Mouse (Mus musculus) small intestine, adult 2 months (tissue): ENCODE measurements around the gene Agxt2. TPM values are rescaled to one million over a fixed set of nuclear protein-coding genes. Genes with fewer than 3 reads are reported as not detected.

ENCODE experiments used
- H3K27ac ChIP-seq: fragments of 200-500 bp; 2 replicates; pipeline ENCODE4 v1.5.1; 2012; ENCODE audit warnings: low read depth, low read length, control low read depth, inconsistent platforms; ENCODE audit not compliant: insufficient read depth
- H3K27me3 ChIP-seq: fragments of 200-500 bp; 2 replicates; pipeline ENCODE4 v1.6.1; 2012; ENCODE audit warnings: mild to moderate bottlenecking, moderate library complexity, low read length, inconsistent platforms; ENCODE audit not compliant: control insufficient read depth, insufficient read depth
- H3K36me3 ChIP-seq: fragments of 200-500 bp; 2 replicates; pipeline ENCODE4 v1.6.1; 2012; ENCODE audit warnings: mild to moderate bottlenecking, low read length, control low read depth, inconsistent platforms; ENCODE audit not compliant: control insufficient read depth, insufficient read depth
- H3K4me1 ChIP-seq: fragments of 200-500 bp; 2 replicates; pipeline ENCODE4 v1.6.1; 2012; ENCODE audit warnings: low read length, inconsistent platforms, mixed read lengths; ENCODE audit not compliant: control insufficient read depth, insufficient read depth, insufficient read length
- H3K4me3 ChIP-seq: fragments of 200-500 bp; 2 replicates; pipeline ENCODE4 v1.5.1; 2012; ENCODE audit warnings: low read depth, mild to moderate bottlenecking, control low read depth, inconsistent platforms, low read length, moderate library complexity
- CTCF ChIP-seq: fragments of 200-500 bp; IDR thresholded peaks from 2 replicates; pipeline ENCODE4 v1.5.1; 2012; ENCODE audit warnings: low read depth, mild to moderate bottlenecking, control low read depth, inconsistent platforms, low read length, moderate library complexity, mixed read lengths; ENCODE audit not compliant: insufficient replicate concordance, insufficient read length; ENCODE audit errors: extremely low read depth
- POLR2A ChIP-seq: fragments of 200-500 bp; IDR thresholded peaks from 2 replicates; pipeline ENCODE4 v1.6.1; 2012; ENCODE audit warnings: low read depth, mild to moderate bottlenecking, control low read depth, inconsistent platforms, low read length, moderate library complexity
- WGBS: fragments of 180-500 bp; shearing (Covaris S2); methylation state at CpG from one replicate; pipeline ENCODE4 v1.1.7; 2018; 5-methylcytosine and 5-hydroxymethylcytosine counted together
- polyA plus RNA-seq: library from polyadenylated mRNA; depleted of rRNA; stranded (reverse); fragments of >200 nt; gene quantifications from 2 replicates; pipeline ENCODE4 v1.2.3, GENCODE M21; 2012

Agxt2 gene
- polyA plus RNA-seq, 1 experiment: 0.08 TPM

GRCm38 (mm10) chr15:10347044-10347443 lies 11.3 kb upstream of the Agxt2 start:
- Histone ChIP-seq H3K4me1 (no peaks in the 10 kb centered on the region), H3K27ac (no peak overlapping the region), H3K36me3 (no peaks in the 10 kb centered on the region), H3K27me3 (no peaks in the 10 kb centered on the region), H3K4me3 (no peak overlapping the region)
- no peak for TF ChIP-seq CTCF
- no peak for TF ChIP-seq POLR2A
- 89% methylated on average over 6 of the region's 6 CpGs for WGBS

GRCm38 (mm10) chr15:10366331-10366730 lies 8.0 kb downstream of the Agxt2 start:
- H3K36me3 ChIP-seq: no peaks in the 10 kb centered on the region
- no peaks in the 10 kb centered on the region for H3K27me3 ChIP-seq
- TF ChIP-seq POLR2A (no peak), CTCF (no peak)
- WGBS: 89% methylated on average over 2 of the region's 2 CpGs
- H3K4me3 ChIP-seq: no peak overlapping the region
- H3K27ac ChIP-seq: no peak overlapping the region
- no peaks in the 10 kb centered on the region for H3K4me1 ChIP-seq

GRCm38 (mm10) chr15:10375404-10375803 lies 17.1 kb downstream of the Agxt2 start:
- H3K27ac ChIP-seq: no peak overlapping the region
- 28% methylated on average over 3 of the region's 3 CpGs for WGBS
- no peak overlapping the region for H3K4me3 ChIP-seq
- H3K4me1 ChIP-seq: no peaks in the 10 kb centered on the region
- no peak for TF ChIP-seq CTCF
- TF ChIP-seq POLR2A: no peak
- no peaks in the 10 kb centered on the region for H3K36me3 ChIP-seq
- no peaks in the 10 kb centered on the region for H3K27me3 ChIP-seq

DNA sequence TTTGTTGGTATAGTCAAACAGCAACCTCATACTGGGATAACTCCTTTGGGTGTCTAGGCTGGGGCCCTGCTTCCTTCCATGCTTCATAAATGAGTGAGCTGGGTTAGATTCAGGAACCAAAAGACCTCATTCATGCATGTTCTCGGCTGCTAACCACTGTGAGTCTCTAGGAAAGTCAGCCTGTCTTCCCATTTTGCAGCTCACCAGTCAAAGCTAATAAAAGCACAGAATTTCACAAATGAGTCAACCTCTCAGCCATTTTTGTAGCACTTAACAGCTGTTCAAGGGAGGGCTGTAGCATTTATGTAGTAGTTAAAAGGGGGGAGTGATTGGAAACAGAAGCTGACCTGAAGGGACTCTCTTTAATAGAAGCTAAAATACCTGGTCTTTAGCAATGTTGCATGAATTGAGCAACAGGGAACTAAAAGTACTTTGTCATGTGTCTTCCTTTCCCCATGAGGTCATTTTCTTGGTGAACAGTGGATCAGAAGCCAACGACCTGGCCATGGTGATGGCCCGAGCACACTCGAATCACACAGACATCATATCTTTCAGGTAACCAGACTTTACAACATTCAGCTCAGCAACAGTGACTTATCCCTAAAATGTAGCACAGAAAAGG lies 20.1 kb downstream of the Agxt2 start:
- Histone ChIP-seq H3K27me3 (no peaks in the 10 kb centered on the region), H3K27ac (no peak overlapping the region), H3K4me1 (no peaks in the 10 kb centered on the region), H3K36me3 (no peaks in the 10 kb centered on the region), H3K4me3 (no peak overlapping the region)
- WGBS: 82% methylated on average over 4 of the region's 4 CpGs
- TF ChIP-seq CTCF (no peak), POLR2A (no peak)

- H3K4me3 ChIP-seq: no peak overlapping the region
- H3K27ac ChIP-seq: no peak overlapping the region
- no peaks in the 10 kb centered on the region for H3K4me1 ChIP-seq
- WGBS: 72% methylated on average over 3 of the region's 3 CpGs
- H3K27me3 ChIP-seq: no peaks in the 10 kb centered on the region
- H3K36me3 ChIP-seq: no peaks in the 10 kb centered on the region
- TF ChIP-seq CTCF (no peak), POLR2A (no peak)
These were observed 21.6 kb downstream of the Agxt2 start for GRCm38 (mm10) chr15:10379757-10380458.

GRCm38 (mm10) chr15:10387263-10387662 lies 28.9 kb downstream of the Agxt2 start:
- no peak for TF ChIP-seq POLR2A
- TF ChIP-seq CTCF: no peak
- no peaks in the 10 kb centered on the region for H3K27me3 ChIP-seq
- H3K27ac ChIP-seq: no peak overlapping the region
- H3K36me3 ChIP-seq: no peaks in the 10 kb centered on the region
- WGBS: 70% methylated on average over 2 of the region's 2 CpGs
- no peaks in the 10 kb centered on the region for H3K4me1 ChIP-seq
- H3K4me3 ChIP-seq: no peak overlapping the region

- Histone ChIP-seq H3K4me3 (no peak overlapping the region), H3K36me3 (no peaks in the 10 kb centered on the region), H3K27me3 (no peaks in the 10 kb centered on the region), H3K4me1 (no peaks in the 10 kb centered on the region), H3K27ac (no peak overlapping the region)
- 57% methylated on average over 2 of the region's 2 CpGs for WGBS
- TF ChIP-seq POLR2A (no peak), CTCF (no peak)
These were observed 41.5 kb downstream of the Agxt2 start for GRCm38 (mm10) chr15:10399795-10400194.
